Mouse (Mus musculus) bone marrow, adult 2 months (tissue): ENCODE results near the gene Cdh16. TPM values are rescaled to one million over a fixed set of nuclear protein-coding genes. Genes with fewer than 3 reads are reported as not detected.

ENCODE experiments used
- H3K27ac ChIP-seq: fragments of 200-500 bp; 2 replicates; pipeline ENCODE4 v1.5.1; 2012; ENCODE audit warnings: low read depth, mild to moderate bottlenecking, control low read depth, inconsistent platforms, low read length; ENCODE audit not compliant: control insufficient read depth, poor library complexity, insufficient read depth
- H3K4me1 ChIP-seq: fragments of 200-500 bp; 2 replicates; pipeline ENCODE4 v1.6.1; 2011; ENCODE audit warnings: low read length; ENCODE audit not compliant: control insufficient read depth, insufficient read depth
- H3K4me3 ChIP-seq: fragments of 200-500 bp; replicated peaks from 2 replicates; pipeline ENCODE3; 2011; ENCODE audit warnings: mild to moderate bottlenecking, low read depth, low read length, control low read depth; ENCODE audit not compliant: control insufficient read depth
- CTCF ChIP-seq: fragments of 200-500 bp; IDR thresholded peaks from 2 replicates; pipeline ENCODE4 v1.5.1; 2011; ENCODE audit warnings: low read length, control low read depth; ENCODE audit not compliant: control insufficient read depth, insufficient read depth
- POLR2A ChIP-seq: fragments of 200-500 bp; IDR thresholded peaks from 2 replicates; pipeline ENCODE4 v1.6.1; 2011; ENCODE audit warnings: low read depth, mild to moderate bottlenecking, control low read depth, low read length, borderline replicate concordance; ENCODE audit not compliant: control insufficient read depth
- WGBS: fragments of 180-500 bp; shearing (Covaris S2); methylation state at CpG from one replicate; pipeline ENCODE4 v1.1.7; 2018; 5-methylcytosine and 5-hydroxymethylcytosine counted together
- polyA plus RNA-seq: library from polyadenylated mRNA; stranded (reverse); fragments of >200 nt; gene quantifications from 2 replicates; pipeline ENCODE4 v1.2.4, GENCODE M21; 2011; ENCODE audit warnings: low replicate concordance; ENCODE audit not compliant: missing spikeins, insufficient read depth, insufficient read length

Cdh16 gene
- polyA plus RNA-seq, 1 experiment: 4.0 TPM

DNA sequence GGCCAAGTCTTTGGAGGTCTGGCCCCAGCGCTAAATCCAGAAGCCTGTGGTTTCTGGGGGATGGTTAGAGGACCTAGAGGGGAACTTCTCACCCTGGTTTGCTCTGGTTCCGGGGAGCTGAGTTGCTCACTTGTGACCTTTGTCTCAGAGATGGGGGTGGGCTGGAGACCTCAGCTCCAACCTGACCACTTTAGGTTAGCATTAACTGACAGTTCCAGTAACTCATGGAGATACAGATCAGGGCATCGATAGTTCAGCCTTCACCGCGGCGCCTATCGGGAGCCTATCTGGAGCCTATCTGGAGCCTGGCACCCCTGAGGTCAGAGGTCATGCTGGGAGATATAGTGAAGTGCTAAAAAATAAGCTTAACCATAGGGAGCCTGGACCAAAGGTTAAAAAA is 67.0 kb downstream of the Cdh16 start:
- no peak overlapping the region for H3K27ac ChIP-seq
- no peak overlapping the region for H3K4me3 ChIP-seq
- 67% methylated on average over 7 of the region's 7 CpGs for WGBS
- no peaks in the 10 kb centered on the region for H3K4me1 ChIP-seq
- TF ChIP-seq POLR2A: no peak
- no peak for TF ChIP-seq CTCF

DNA sequence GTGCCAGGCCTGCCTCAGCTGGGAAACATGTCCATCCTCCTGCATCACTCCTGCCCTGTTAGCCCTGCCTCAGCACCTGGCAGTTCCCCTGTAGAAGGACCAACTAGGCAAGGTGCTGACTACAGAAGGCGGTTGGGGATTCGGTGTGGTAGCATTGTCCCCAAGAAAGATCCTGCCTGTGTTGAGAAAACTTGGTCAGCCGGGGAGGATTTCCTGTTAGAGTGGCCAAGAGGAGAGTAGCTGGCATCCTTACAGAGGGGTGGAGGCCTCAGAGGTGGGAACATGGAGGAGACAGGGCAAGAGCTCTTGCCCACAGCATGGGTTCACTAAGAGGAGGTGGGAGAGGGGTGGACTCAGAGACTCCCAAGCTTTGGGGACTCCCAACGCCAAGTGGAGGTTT is 69.0 kb downstream of the Cdh16 start:
- WGBS: 64% methylated on average over 4 of the region's 4 CpGs
- Histone ChIP-seq H3K4me1 (no peaks in the 10 kb centered on the region), H3K4me3 (no peak overlapping the region), H3K27ac (no peak overlapping the region; the same call in 1 of the 2 replicates)
- TF ChIP-seq CTCF (no peak), POLR2A (no peak)

Other genes starting within 250 kb of the Cdh16 start
- 0.50 and 2.4 TPM in 2 replicates for gene Cmtm4, start 228.6 kb downstream of the Cdh16 start, polyA plus RNA-seq
- 25.4 and 28.5 TPM in 2 replicates for gene Dync1li2, start 181.3 kb downstream of the Cdh16 start, polyA plus RNA-seq
- gene Terb1, start 114.5 kb downstream of the Cdh16 start, polyA plus RNA-seq: not detected in 2 replicates
- 20.9 and 36.7 TPM in 2 replicates for gene Nae1, start 89.8 kb downstream of the Cdh16 start, polyA plus RNA-seq
- 0.90 and 1.4 TPM in 2 replicates for gene Car7, start 89.7 kb downstream of the Cdh16 start, polyA plus RNA-seq
- 2.5 and 2.6 TPM in 2 replicates for gene Pdp2, start 32.9 kb downstream of the Cdh16 start, polyA plus RNA-seq
- gene Rrad, start 6.9 kb upstream of the Cdh16 start, polyA plus RNA-seq: 1.0 and 1.4 TPM in 2 replicates
- gene Ciao2b, start 17.6 kb upstream of the Cdh16 start, polyA plus RNA-seq: 22.9 and 32.5 TPM in 2 replicates
- 1.3 and 2.5 TPM in 2 replicates for gene Ces2a, start 109.6 kb upstream of the Cdh16 start, polyA plus RNA-seq
- not detected in 2 replicates for gene Ces2b, start 207.2 kb upstream of the Cdh16 start, polyA plus RNA-seq
- gene Ces2c, start 222.7 kb upstream of the Cdh16 start, polyA plus RNA-seq: not detected in 2 replicates